In genomic region chr6:49236331-49236730, GRCm38 (mm10) we compare ENCODE assay signal across 8 mouse cellular contexts. TPM values are rescaled to one million over a fixed set of nuclear protein-coding genes. Genes with fewer than 3 reads are reported as not detected.
DNase-seq lines count a peak whose midpoint lies in the region; ATAC-seq lines count a peak whose summit lies in the region.

No protein-coding gene starts in this region.

- no peak overlapping the region for H3K27ac ChIP-seq in forebrain, embryonic 12.5 days
- H3K27ac ChIP-seq in heart, embryonic 16.5 days (ENCODE audit: low read length), result no peak overlapping the region
- H3K27ac ChIP-seq in liver, embryonic 11.5 days (ENCODE audit: low read depth, low read length), result no peak overlapping the region
- H3K27ac ChIP-seq in stomach, embryonic 14.5 days (ENCODE audit: low read length), result no peak overlapping the region

- no peaks in the 10 kb centered on the region for H3K27me3 ChIP-seq in forebrain, embryonic 12.5 days
- no peaks in the 10 kb centered on the region for H3K27me3 ChIP-seq in heart, embryonic 16.5 days (ENCODE audit: control insufficient read depth, insufficient read depth, low read length)
- no peaks in the 10 kb centered on the region for H3K27me3 ChIP-seq in liver, embryonic 11.5 days (replicated peaks; ENCODE audit: control insufficient read depth, insufficient read depth, low read length)
- H3K27me3 ChIP-seq in stomach, embryonic 14.5 days (ENCODE audit: control insufficient read depth, insufficient read depth, low read length), result no peaks in the 10 kb centered on the region

- H3K4me1 ChIP-seq in forebrain, embryonic 12.5 days, result no peaks in the 10 kb centered on the region; the same call in 1 of the 2 replicates
- no peaks in the 10 kb centered on the region for H3K4me1 ChIP-seq in heart, embryonic 16.5 days (ENCODE audit: control insufficient read depth, insufficient read depth, low read length)
- H3K4me1 ChIP-seq in liver, embryonic 11.5 days (replicated peaks; ENCODE audit: control insufficient read depth, insufficient read depth, low read length), result no peaks in the 10 kb centered on the region
- H3K4me1 ChIP-seq in stomach, embryonic 14.5 days (ENCODE audit: control insufficient read depth, insufficient read depth, low read length), result no peaks in the 10 kb centered on the region

- 0 out of 2 replicates have a peak, but pooled peaks cover 4% of the 10 kb centered on the region for H3K9me3 ChIP-seq in forebrain, embryonic 12.5 days
- H3K9me3 ChIP-seq in heart, embryonic 16.5 days (replicated peaks; ENCODE audit: control insufficient read depth, low read length), result 0 out of 2 replicates have a peak, but pooled peaks cover 2% of the 10 kb centered on the region
- H3K9me3 ChIP-seq in liver, embryonic 11.5 days (ENCODE audit: control insufficient read depth, low read length), result no peaks in the 10 kb centered on the region
- H3K9me3 ChIP-seq in stomach, embryonic 14.5 days (ENCODE audit: control insufficient read depth, low read depth, low read length), result no peaks in the 10 kb centered on the region

- peaks cover 5% of the 10 kb centered on the region; the same call in 1 of the 2 replicates for H3K36me3 ChIP-seq in forebrain, embryonic 12.5 days (replicated peaks)
- no peaks in the 10 kb centered on the region for H3K36me3 ChIP-seq in heart, embryonic 16.5 days (ENCODE audit: control insufficient read depth, insufficient read depth)
- no peaks in the 10 kb centered on the region for H3K36me3 ChIP-seq in liver, embryonic 11.5 days (ENCODE audit: control insufficient read depth, insufficient read depth, low read length)
- no peaks in the 10 kb centered on the region for H3K36me3 ChIP-seq in stomach, embryonic 14.5 days (ENCODE audit: control insufficient read depth, insufficient read depth, low read length)

- peak; percentile 100 for ATAC-seq in forebrain, embryonic 12.5 days (ENCODE audit: low FRiP score)
- ATAC-seq in heart, embryonic 16.5 days (replicated peaks; ENCODE audit: extremely low read depth, insufficient read depth, low FRiP score), result peak; percentile 100
- ATAC-seq in liver, embryonic 11.5 days (replicated peaks; ENCODE audit: low FRiP score), result peak; percentile 100
- ATAC-seq in stomach, embryonic 14.5 days (ENCODE audit: insufficient number of reproducible peaks, insufficient read depth, low FRiP score, low read depth), result peak; percentile 100

- H3K4me3 ChIP-seq in forebrain, embryonic 12.5 days (replicated peaks), result no peak overlapping the region
- H3K4me3 ChIP-seq in heart, embryonic 16.5 days (ENCODE audit: low read length), result no peak overlapping the region
- H3K4me3 ChIP-seq in liver, embryonic 11.5 days (ENCODE audit: low read depth, low read length), result no peak overlapping the region
- H3K4me3 ChIP-seq in stomach, embryonic 14.5 days (ENCODE audit: low read depth, low read length), result no peak overlapping the region

- 64% methylated on average over 9 of the region's 9 CpGs for WGBS in forebrain, embryonic 12.5 days
- 49% methylated on average over 9 of the region's 9 CpGs for WGBS in heart, embryonic 16.5 days
- WGBS in liver, embryonic 11.5 days, result 48% methylated on average over 9 of the region's 9 CpGs
- WGBS in stomach, embryonic 14.5 days, result 54% methylated on average over 9 of the region's 9 CpGs

- peak; percentile 90 for DNase-seq in CD4-positive, CD25-positive, alpha-beta regulatory T cell, adult 2 months (ENCODE audit: low read depth, low spot score)
- DNase-seq in c-Kit-positive CD71-positive TER-119-negative erythroid progenitor cells, embryonic 14.5 days (ENCODE audit: low read depth), result peak; percentile 93
- DNase-seq in kidney, postnatal 14 days, result peak; percentile 100
- peak; percentile 97 for DNase-seq in liver, embryonic 11.5 days (ENCODE audit: low spot score)
- DNase-seq in naive thymus-derived CD4-positive, alpha-beta T cell, adult 2 months (ENCODE audit: low read depth), result peak; percentile 98

- no peak overlapping the region for H3K9ac ChIP-seq in forebrain, embryonic 12.5 days
- no peak overlapping the region for H3K9ac ChIP-seq in heart, embryonic 16.5 days (ENCODE audit: low read length)
- no peak overlapping the region for H3K9ac ChIP-seq in liver, embryonic 11.5 days (ENCODE audit: low read depth, low read length)
- H3K9ac ChIP-seq in stomach, embryonic 14.5 days (replicated peaks; ENCODE audit: low read depth, low read length), result no peak overlapping the region

- H3K4me2 ChIP-seq in forebrain, embryonic 12.5 days, result no peak overlapping the region
- no peak overlapping the region for H3K4me2 ChIP-seq in heart, embryonic 16.5 days (ENCODE audit: low read depth, low read length)
- H3K4me2 ChIP-seq in liver, embryonic 11.5 days, result no peak overlapping the region
- no peak overlapping the region for H3K4me2 ChIP-seq in stomach, embryonic 14.5 days (replicated peaks; ENCODE audit: low read depth, low read length)

RNA-seq across cellular contexts. Expression of gene Igf2bp3, which starts 21.6 kb away (rescaled TPM):
- 98.9 and 107 TPM in 2 replicates for polyA plus RNA-seq in forebrain, embryonic 12.5 days (2016; fragmentation: Nextera tagmentation; extraction: Ambion mirVana)
- polyA plus RNA-seq in heart, embryonic 16.5 days (2015; fragmentation: Nextera tagmentation; extraction: Ambion mirVana), result 33.1 and 33.5 TPM in 2 replicates
- polyA plus RNA-seq in liver, embryonic 11.5 days (2014; fragmentation: Nextera tagmentation; extraction: Ambion mirVana), result 57.8 and 61.5 TPM in 2 replicates
- polyA plus RNA-seq in stomach, embryonic 14.5 days (2014; fragmentation: Nextera tagmentation; extraction: Ambion mirVana), result 85.5 and 86.8 TPM in 2 replicates

RNA-seq across cellular contexts. Expression of gene Tra2a, which starts 27.5 kb away (rescaled TPM):
- 164 and 168 TPM in 2 replicates for polyA plus RNA-seq in forebrain, embryonic 12.5 days (2016; fragmentation: Nextera tagmentation; extraction: Ambion mirVana)
- polyA plus RNA-seq in heart, embryonic 16.5 days (2015; fragmentation: Nextera tagmentation; extraction: Ambion mirVana), result 60.9 and 69.8 TPM in 2 replicates
- polyA plus RNA-seq in liver, embryonic 11.5 days (2014; fragmentation: Nextera tagmentation; extraction: Ambion mirVana), result 31.2 and 37.1 TPM in 2 replicates
- polyA plus RNA-seq in stomach, embryonic 14.5 days (2014; fragmentation: Nextera tagmentation; extraction: Ambion mirVana), result 61.2 and 65.1 TPM in 2 replicates
